Mouse (Mus musculus): Measurements from ENCODE around the gene Ltbp4. TPM values are rescaled to one million over a fixed set of nuclear protein-coding genes. Genes with fewer than 3 reads are reported as not detected.

Gene Ltbp4
- total RNA-seq, 4 experiments from 2014 or later, result 166 to 198 (median 187) TPM

GRCm38 (mm10) chr7:27258205-27258899, 79.1 kb downstream of the Ltbp4 start, which contains the start of gene Numbl:
TSS of gene Numbl (plus strand) at chr7:27258433.
- peak; percentile 89 for DNase-seq (ENCODE audit: low spot score)

GRCm38 (mm10) chr7:27257852-27258204, 79.7 kb downstream of the Ltbp4 start:
- DNase-seq (ENCODE audit: low spot score), result no peak

- no peak for DNase-seq (ENCODE audit: low spot score)
Observed at GRCm38 (mm10) chr7:27257046-27257851, 80.2 kb downstream of the Ltbp4 start.

- no peak for DNase-seq (ENCODE audit: low spot score)
Observed at GRCm38 (mm10) chr7:27255721-27256120, 81.8 kb downstream of the Ltbp4 start.

Other genes starting within 250 kb of the Ltbp4 start
- 1 to 10 TPM in 2 of 4 experiments, under 1 TPM in 2; 0.60 to 6.6 (median 1.4) TPM for gene Cyp2f2, start 217.8 kb downstream of the Ltbp4 start, total RNA-seq (2022)
- not detected for gene Cyp2t4, start 184.0 kb downstream of the Ltbp4 start, total RNA-seq (2022)
- gene Egln2, start 170.9 kb downstream of the Ltbp4 start, total RNA-seq (2022), result 10 to 100 TPM; 60.7 to 62.6 (median 62.2) TPM
- gene Rab4b, start 158.8 kb downstream of the Ltbp4 start, total RNA-seq (2022), result 10 to 100 TPM in 3 of 4 experiments, 1 to 10 TPM in 1; 9.4 to 13.5 (median 12.3) TPM
- not detected for gene Gm21983, start 156.6 kb downstream of the Ltbp4 start, total RNA-seq (2022)
- under 1 TPM in 3 of 4 experiments, not detected in 1; 0.52 to 0.89 (median 0.53) TPM for gene Mia, start 156.5 kb downstream of the Ltbp4 start, total RNA-seq (2022)
- gene BC024978, start 141.9 kb downstream of the Ltbp4 start, total RNA-seq (2022), result 10 to 100 TPM; 14.1 to 19.5 (median 15.8) TPM
- 10 to 100 TPM; 39.6 to 48.6 (median 47.4) TPM for gene Snrpa, start 141.4 kb downstream of the Ltbp4 start, total RNA-seq (2022)
- 1 to 10 TPM; 4.6 to 6.2 (median 4.8) TPM for gene Itpkc, start 109.0 kb downstream of the Ltbp4 start, total RNA-seq (2022)
- 10 to 100 TPM in 2 of 4 experiments, 1 to 10 TPM in 2; 9.0 to 12.6 (median 10.1) TPM for gene Coq8b, start 104.7 kb downstream of the Ltbp4 start, total RNA-seq (2022)
- 1 to 10 TPM; 3.4 to 5.0 (median 4.1) TPM for gene Numbl, start 79.3 kb downstream of the Ltbp4 start, total RNA-seq (2022)
- 1 to 10 TPM; 4.8 to 8.0 (median 6.0) TPM for gene Shkbp1, start 18.3 kb upstream of the Ltbp4 start, total RNA-seq (2022)
- gene Gm20479, start 19.7 kb upstream of the Ltbp4 start, total RNA-seq (2022), result not detected
- under 1 TPM; 0.22 to 0.49 (median 0.30) TPM for gene Sptbn4, start 110.0 kb upstream of the Ltbp4 start, total RNA-seq (2022)
- gene Blvrb, start 110.3 kb upstream of the Ltbp4 start, total RNA-seq (2022), result 10 to 100 TPM; 27.7 to 29.2 (median 29.0) TPM
- 1 to 10 TPM; 4.8 to 5.7 (median 5.6) TPM for gene Sertad3, start 136.1 kb upstream of the Ltbp4 start, total RNA-seq (2022)
- 10 to 100 TPM in 3 of 4 experiments, 1 to 10 TPM in 1; 8.4 to 11.5 (median 10.2) TPM for gene Sertad1, start 149.2 kb upstream of the Ltbp4 start, total RNA-seq (2022)
- 1 to 10 TPM in 1 of 4 experiments, under 1 TPM in 3; 0.75 to 1.0 (median 0.80) TPM for gene Prx, start 161.6 kb upstream of the Ltbp4 start, total RNA-seq (2022)
- under 1 TPM in 3 of 4 experiments, not detected in 1; 0.14 to 0.16 (median 0.14) TPM for gene Hipk4, start 185.6 kb upstream of the Ltbp4 start, total RNA-seq (2022)
- 10 to 100 TPM; 26.8 to 33.5 (median 30.5) TPM for gene Pld3, start 215.5 kb upstream of the Ltbp4 start, total RNA-seq (2022)
- 10 to 100 TPM; 67.6 to 72.3 (median 70.8) TPM for gene 2310022A10Rik, start 215.5 kb upstream of the Ltbp4 start, total RNA-seq (2022)

All from heart, adult 8-10 months (tissue).